Mouse (Mus musculus) frontal cortex, postnatal 36 days (tissue): ENCODE results near the gene Gm3012.
"Not testable (repeated sequence)": the region's sequence is repeated elsewhere in the genome, so short reads cannot be mapped to it uniquely, and the experiment has no call there.

Experiments
- DNase-seq, 2 experiments: peaks; one replicate each; pipeline ENCODE4 v3.0.0; 2022; ENCODE audit warnings: low spot score in 2 of 2

The Gm3012 gene

GRCm38 (mm10) chr14:3634212-3634611 lies at the start of gene Gm3012:
Gene Gm3012, plus strand, starts transcription at chr14:3634512.
- DNase-seq = not testable (repeated sequence)

GRCm38 (mm10) chr14:3651730-3652129 lies 17.4 kb downstream of the Gm3012 start, which contains the start of gene Gm3020:
Gene Gm3020, plus strand, starts transcription at chr14:3652030.
- not testable (repeated sequence) for DNase-seq

- not testable (repeated sequence) for DNase-seq
Observed at GRCm38 (mm10) chr14:3688483-3688882, 54.2 kb downstream of the Gm3012 start, which contains the start of gene Gm3043. Gene Gm3043, plus strand, starts transcription at chr14:3688783.
